9 mouse cellular contexts compared by ENCODE assay signal in the genomic region with DNA sequence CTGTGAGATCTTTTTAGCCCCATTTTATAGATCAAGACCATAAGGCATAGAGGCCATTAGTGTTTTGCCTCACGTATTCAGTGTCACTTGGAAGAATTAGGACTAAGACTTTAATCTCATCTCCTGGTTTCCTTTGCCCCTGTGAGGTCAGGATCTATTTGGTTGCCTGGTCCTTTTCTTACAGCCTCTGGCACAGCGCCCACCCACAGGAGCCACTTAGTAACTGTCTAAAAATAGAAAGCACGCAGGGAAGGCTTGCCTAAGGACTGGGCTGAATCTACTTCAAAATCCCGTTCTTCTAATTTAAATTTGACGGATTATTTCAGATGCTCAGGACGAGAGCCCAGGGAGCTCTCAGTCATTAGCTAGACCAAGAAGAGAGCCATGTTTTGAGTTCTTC. TPM values are rescaled to one million over a fixed set of nuclear protein-coding genes. Genes with fewer than 3 reads are reported as not detected.
DNase-seq lines count a peak whose midpoint lies in the region; ATAC-seq lines count a peak whose summit lies in the region.
"Had no signal": no experiment of that assay in that cellular context is flagged by ENCODE, and none has a peak within 500 bp of the region (broad histone marks: within the 10 kb centered on the region; RNA-seq: fewer than 3 reads in every experiment).

No protein-coding gene starts in this region.

- H3K27me3 ChIP-seq in embryonic facial prominence, embryonic 13.5 days: no peaks in the 10 kb centered on the region
- H3K27me3 ChIP-seq in embryonic facial prominence, embryonic 10.5 days (replicated peaks; ENCODE audit: low read depth, poor library complexity, severe bottlenecking): peaks cover 11% of the 10 kb centered on the region; the same call in 1 of the 2 replicates
- peaks cover 3% of the 10 kb centered on the region; the same call in 1 of the 2 replicates for H3K27me3 ChIP-seq in heart, embryonic 10.5 days (ENCODE audit: insufficient read depth, poor library complexity, severe bottlenecking)
- H3K27me3 ChIP-seq: neural tube, embryonic 12.5 days had no signal

- intact Hi-C loops in left cerebral cortex, postnatal 14 days (cut with DNase I): no loop called here

- H3K27ac ChIP-seq in embryonic facial prominence, embryonic 13.5 days: peak overlapping the region; percentile 52
- H3K27ac ChIP-seq in embryonic facial prominence, embryonic 10.5 days (replicated peaks): no peak overlapping the region
- peak overlapping the region; percentile 81 for H3K27ac ChIP-seq in heart, embryonic 10.5 days
- H3K27ac ChIP-seq: neural tube, embryonic 12.5 days had no signal

- no peak overlapping the region for H3K9ac ChIP-seq in embryonic facial prominence, embryonic 13.5 days
- H3K9ac ChIP-seq: neural tube, embryonic 12.5 days had no signal

- no peak overlapping the region for H3K4me3 ChIP-seq in embryonic facial prominence, embryonic 13.5 days
- H3K4me3 ChIP-seq in embryonic facial prominence, embryonic 10.5 days: no peak overlapping the region
- H3K4me3 ChIP-seq in heart, embryonic 10.5 days: peak overlapping the region; percentile 13; the same call in 1 of the 2 replicates
- H3K4me3 ChIP-seq: neural tube, embryonic 12.5 days had no signal

- DNase-seq in embryonic facial prominence, embryonic 10.5 days (ENCODE audit: low spot score): no peak
- peak; percentile 75 for DNase-seq in NIH3T3 (ENCODE audit: low read depth)
- DNase-seq in heart, embryonic 10.5 days (ENCODE audit: low spot score): no peak
- DNase-seq in kidney, postnatal 36 days: peak; percentile 67 to 73
- DNase-seq in yolk sac, embryonic 10.5 days (ENCODE audit: low spot score): no peak
- no peak for DNase-seq in embryo, embryonic 11 days
- DNase-seq in left cerebral cortex, postnatal 14 days (ENCODE audit: low spot score in 2 of 2): no peak

- 43% methylated on average over 6 of the region's 6 CpGs for WGBS in embryonic facial prominence, embryonic 13.5 days
- 68% methylated on average over 6 of the region's 6 CpGs for WGBS in embryonic facial prominence, embryonic 10.5 days
- 39% methylated on average over 6 of the region's 6 CpGs for WGBS in heart, embryonic 10.5 days

- peaks cover 30% of the 10 kb centered on the region for H3K4me1 ChIP-seq in embryonic facial prominence, embryonic 13.5 days
- H3K4me1 ChIP-seq in embryonic facial prominence, embryonic 10.5 days: peaks cover 16% of the 10 kb centered on the region
- peaks cover 26% of the 10 kb centered on the region for H3K4me1 ChIP-seq in heart, embryonic 10.5 days
- H3K4me1 ChIP-seq: neural tube, embryonic 12.5 days had no signal

- H3K36me3 ChIP-seq in embryonic facial prominence, embryonic 13.5 days: no peaks in the 10 kb centered on the region
- H3K36me3 ChIP-seq in embryonic facial prominence, embryonic 10.5 days (replicated peaks): no peaks in the 10 kb centered on the region
- no peaks in the 10 kb centered on the region for H3K36me3 ChIP-seq in heart, embryonic 10.5 days
- H3K36me3 ChIP-seq: neural tube, embryonic 12.5 days had no signal

- H3K9me3 ChIP-seq in embryonic facial prominence, embryonic 13.5 days: no peaks in the 10 kb centered on the region
- H3K9me3 ChIP-seq in embryonic facial prominence, embryonic 10.5 days: no peaks in the 10 kb centered on the region
- H3K9me3 ChIP-seq in heart, embryonic 10.5 days: no peaks in the 10 kb centered on the region
- H3K9me3 ChIP-seq: neural tube, embryonic 12.5 days had no signal

- no peak for ATAC-seq in embryonic facial prominence, embryonic 13.5 days (ENCODE audit: insufficient number of reproducible peaks, insufficient read depth, low FRiP score, low TSS enrichment, low read depth)

- H3K4me2 ChIP-seq in embryonic facial prominence, embryonic 13.5 days: no peak overlapping the region
- H3K4me2 ChIP-seq: neural tube, embryonic 12.5 days had no signal

RNA-seq across cellular contexts. Expression of a gene that starts 21.8 kb away (rescaled TPM):
- 197 and 212 TPM in 2 replicates for polyA plus RNA-seq in embryonic facial prominence, embryonic 13.5 days (2015; fragmentation: Nextera tagmentation; extraction: Ambion mirVana)
- polyA plus RNA-seq in embryonic facial prominence, embryonic 10.5 days (2016; fragmentation: Nextera tagmentation; extraction: Ambion mirVana): 243 and 251 TPM in 2 replicates
- polyA plus RNA-seq in heart, embryonic 10.5 days (2016; fragmentation: Nextera tagmentation; extraction: Ambion mirVana): 176 and 208 TPM in 2 replicates
- 100 to 1,000 TPM; 120 to 124 TPM for total RNA-seq in left cerebral cortex, postnatal 14 days (2021)

Comparison
In these comparisons a context has a peak if more than half of its experiments do, and no peak if none do; other contexts are left out.
1. DNase-seq: peak in NIH3T3 (single experiment) and kidney, postnatal 36 days (2 of 2); none in embryonic facial prominence, embryonic 10.5 days (single experiment), heart, embryonic 10.5 days (single experiment), yolk sac, embryonic 10.5 days (single experiment), embryo, embryonic 11 days (single experiment) and left cerebral cortex, postnatal 14 days (0 of 2).